Mouse (Mus musculus) limb, embryonic 10.5 days (tissue): ENCODE results near the gene Prr15l. TPM values are rescaled to one million over a fixed set of nuclear protein-coding genes. Genes with fewer than 3 reads are reported as not detected.

Experiments
- DNase-seq: peaks from one replicate; pipeline ENCODE4 v3.0.0-alpha.2; 2017; ENCODE audit warnings: low spot score
- H3K27ac ChIP-seq: fragments of 300-500 bp; sonication (generic); 2 replicates; pipeline ENCODE4 v1.5.1; 2016; ENCODE audit warnings: mild to moderate bottlenecking
- H3K27me3 ChIP-seq: fragments of 300-500 bp; sonication (generic); 2 replicates; pipeline ENCODE4 v1.6.1; 2016; ENCODE audit warnings: low read depth, mild to moderate bottlenecking; ENCODE audit not compliant: poor library complexity, severe bottlenecking
- H3K36me3 ChIP-seq: fragments of 300-500 bp; sonication (generic); 2 replicates; pipeline ENCODE4 v1.6.1; 2016; ENCODE audit warnings: mild to moderate bottlenecking, moderate library complexity
- H3K4me1 ChIP-seq: fragments of 300-500 bp; sonication (generic); 2 replicates; pipeline ENCODE4 v1.6.1; 2016
- H3K4me3 ChIP-seq: fragments of 300-500 bp; sonication (generic); 2 replicates; pipeline ENCODE4 v1.5.1; 2016; ENCODE audit warnings: mild to moderate bottlenecking, moderate library complexity
- H3K9me3 ChIP-seq: fragments of 300-500 bp; sonication (generic); replicated peaks from 2 replicates; pipeline ENCODE4 v1.6.1; 2016; ENCODE audit warnings: mild to moderate bottlenecking
- WGBS: fragments of 180-500 bp; shearing (Covaris S2); methylation state at CpG from one replicate; pipeline ENCODE4 v1.1.7; 2016; 5-methylcytosine and 5-hydroxymethylcytosine counted together
- polyA plus RNA-seq: library from polyadenylated mRNA; unstranded; fragments of >200 nt; fragmentation: Nextera tagmentation; extraction: Ambion mirVana; gene quantifications from 2 replicates; pipeline ENCODE4 v1.2.1, GENCODE M21; 2016

The Prr15l gene
- polyA plus RNA-seq, 1 experiment from 2014 or later = 0.71 TPM

DNA sequence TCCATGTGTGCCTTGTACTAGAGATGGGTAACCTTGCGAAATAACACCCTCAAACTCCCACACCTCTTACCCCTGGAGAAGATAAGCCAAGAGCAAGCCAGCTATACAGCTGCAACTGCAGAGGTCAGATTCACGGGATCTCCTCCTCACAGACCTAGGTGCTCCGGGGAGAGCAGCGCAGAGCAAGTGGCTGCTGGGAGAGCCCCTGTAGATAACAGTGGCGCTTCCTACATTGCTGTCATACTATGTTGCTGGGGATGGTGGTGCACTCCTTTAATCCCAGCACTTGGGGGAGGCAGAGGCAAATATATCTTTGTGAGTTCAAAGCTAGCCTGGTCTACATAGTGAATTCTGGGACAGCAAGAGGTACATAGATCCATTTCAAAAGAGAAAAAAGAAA lies 1.3 kb upstream of the Prr15l start:
- H3K4me1 ChIP-seq = peaks cover 18% of the 10 kb centered on the region
- no peak overlapping the region for H3K4me3 ChIP-seq
- H3K27me3 ChIP-seq = peaks cover 42% of the 10 kb centered on the region
- 78% methylated on average over 5 of the region's 5 CpGs for WGBS
- no peaks in the 10 kb centered on the region for H3K9me3 ChIP-seq
- H3K36me3 ChIP-seq = no peaks in the 10 kb centered on the region
- no peak overlapping the region for H3K27ac ChIP-seq
- no peak for DNase-seq

DNA sequence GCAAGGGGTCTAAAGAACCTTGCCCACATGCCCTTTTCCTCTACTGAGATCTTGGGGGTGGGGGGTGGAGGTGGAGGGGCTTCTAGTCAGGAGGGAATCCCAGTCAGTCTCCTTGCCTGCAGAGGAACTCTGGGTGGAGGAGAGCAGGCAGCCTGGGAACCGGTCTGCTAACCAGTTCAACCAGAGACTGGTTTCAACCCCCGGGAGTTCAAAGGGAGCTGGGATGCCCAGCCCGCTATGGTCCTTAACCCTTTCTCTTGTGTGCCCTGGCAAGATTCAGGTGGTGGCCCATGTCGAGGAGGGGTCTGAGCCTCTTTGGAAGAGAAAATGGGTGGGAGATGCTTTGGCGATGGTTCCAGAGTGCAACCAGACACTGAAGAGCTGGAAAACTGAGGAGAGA lies 787 bp downstream of the Prr15l start:
- Histone ChIP-seq H3K36me3 (no peaks in the 10 kb centered on the region), H3K27me3 (peaks cover 47% of the 10 kb centered on the region), H3K27ac (no peak overlapping the region), H3K4me3 (no peak overlapping the region), H3K9me3 (no peaks in the 10 kb centered on the region), H3K4me1 (peaks cover 23% of the 10 kb centered on the region)
- no peak for DNase-seq
- WGBS = 4% methylated on average over 5 of the region's 5 CpGs

DNA sequence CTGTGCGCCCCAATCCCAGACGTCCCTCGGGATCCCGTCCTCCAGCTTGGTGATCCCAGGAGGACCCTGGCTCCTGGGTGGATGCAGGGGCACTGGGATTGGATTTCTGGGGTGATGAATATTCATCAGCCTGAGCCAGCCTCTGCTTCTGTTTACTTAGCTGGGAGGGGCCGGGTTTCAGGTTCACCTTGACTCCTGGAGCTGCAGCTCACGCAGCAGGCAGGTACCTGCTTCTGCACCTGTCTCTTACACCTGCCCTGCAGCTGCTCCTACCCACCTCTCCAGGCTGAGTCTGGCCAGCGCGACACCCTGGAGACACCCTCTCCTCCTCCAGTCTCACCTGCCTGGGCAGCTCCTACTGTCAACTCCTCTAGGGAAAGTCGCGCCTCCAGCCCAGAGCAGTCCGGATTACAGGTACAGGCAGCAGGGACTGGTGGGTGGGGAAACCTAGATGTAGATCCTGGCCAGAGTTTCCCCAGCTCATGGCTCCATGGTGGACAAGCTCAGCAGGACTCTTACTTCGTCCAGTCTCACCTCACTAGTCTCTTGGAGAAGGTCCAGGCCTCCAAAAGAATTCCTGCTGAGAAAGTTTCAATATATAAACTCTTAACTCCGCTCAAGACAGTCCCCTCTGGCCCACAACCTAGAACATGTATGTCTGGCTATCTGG lies 1.3 kb downstream of the Prr15l start:
- no peak overlapping the region for H3K27ac ChIP-seq
- no peak for DNase-seq
- H3K36me3 ChIP-seq = no peaks in the 10 kb centered on the region
- WGBS = 13% methylated on average over 13 of the region's 13 CpGs
- peaks cover 47% of the 10 kb centered on the region for H3K27me3 ChIP-seq
- H3K4me3 ChIP-seq = no peak overlapping the region
- H3K4me1 ChIP-seq = peaks cover 23% of the 10 kb centered on the region
- no peaks in the 10 kb centered on the region for H3K9me3 ChIP-seq

DNA sequence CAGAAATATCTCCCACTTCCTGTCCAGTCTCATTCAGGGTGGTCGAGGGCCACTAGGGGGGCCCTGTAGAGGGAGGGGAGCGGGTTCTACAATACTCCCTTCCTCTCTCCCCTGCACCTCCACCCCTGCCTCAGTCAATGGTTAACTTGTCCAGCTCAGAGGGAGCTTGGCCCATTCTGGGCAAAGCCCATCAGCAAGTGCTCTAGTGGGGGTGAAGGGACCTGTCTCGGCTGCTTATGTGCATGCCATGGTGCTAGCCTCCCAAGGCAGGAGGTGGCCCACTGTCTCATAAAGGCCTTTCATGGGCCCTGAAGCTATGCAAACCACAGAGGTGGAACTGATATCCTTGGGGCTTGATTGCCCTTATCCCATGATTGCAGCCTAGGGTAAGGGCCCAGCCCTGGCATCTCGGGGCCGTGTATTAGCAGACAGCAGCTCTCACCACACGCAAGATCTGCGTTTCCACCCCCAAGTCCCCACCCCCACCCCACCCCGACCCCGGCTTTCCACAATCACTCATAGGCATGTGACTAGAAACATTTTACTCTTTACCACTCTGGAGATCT lies 1.9 kb downstream of the Prr15l start:
- Histone ChIP-seq H3K27me3 (peaks cover 47% of the 10 kb centered on the region), H3K4me1 (peaks cover 27% of the 10 kb centered on the region), H3K4me3 (0 out of 2 replicates have a peak overlapping the region, but pooled peaks have one; percentile 1), H3K36me3 (no peaks in the 10 kb centered on the region), H3K27ac (no peak overlapping the region), H3K9me3 (no peaks in the 10 kb centered on the region)
- DNase-seq = no peak
- 66% methylated on average over 9 of the region's 9 CpGs for WGBS

DNA sequence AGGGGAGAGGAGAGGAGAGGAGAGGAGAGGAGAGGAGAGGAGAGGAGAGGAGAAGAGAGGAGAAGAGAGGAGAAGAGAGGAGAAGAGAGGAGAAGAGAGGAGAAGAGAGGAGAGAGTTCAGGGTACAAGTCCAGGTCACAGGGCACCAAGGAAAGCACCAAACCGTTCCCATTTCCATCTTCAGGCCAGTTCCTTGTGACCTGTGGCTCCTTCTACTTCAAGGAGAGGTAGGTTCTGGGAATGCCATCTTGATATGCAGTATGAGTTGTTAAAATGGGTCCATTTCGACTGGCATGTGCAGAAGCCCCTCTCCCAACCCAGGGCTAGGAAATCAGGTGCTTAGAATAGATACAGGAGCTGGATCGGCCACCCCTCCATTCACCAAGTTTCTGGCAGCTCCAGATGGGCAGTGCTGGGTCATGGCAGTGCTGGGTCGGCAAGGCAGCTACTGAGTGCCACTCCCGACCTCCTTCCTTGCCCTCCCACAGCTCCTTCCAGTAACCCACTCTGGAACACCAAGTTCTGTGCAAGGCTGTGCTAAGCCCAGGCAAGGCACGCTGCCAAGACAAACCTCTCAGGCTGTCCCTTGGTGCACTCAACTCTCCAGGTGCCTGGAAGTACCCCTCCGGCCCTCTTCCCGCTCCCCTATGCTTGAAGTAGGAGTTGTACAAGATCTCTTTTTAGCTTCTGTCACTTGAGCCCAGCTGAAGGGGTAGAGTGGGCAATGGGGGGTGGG lies 3.6 kb downstream of the Prr15l start:
- no peaks in the 10 kb centered on the region for H3K36me3 ChIP-seq
- 69% methylated on average over 8 of the region's 8 CpGs for WGBS
- H3K4me1 ChIP-seq = peaks cover 32% of the 10 kb centered on the region
- peaks cover 47% of the 10 kb centered on the region for H3K27me3 ChIP-seq
- 0 out of 2 replicates have a peak overlapping the region, but pooled peaks have one; percentile 0 for H3K27ac ChIP-seq
- DNase-seq = no peak
- no peaks in the 10 kb centered on the region for H3K9me3 ChIP-seq
- no peak overlapping the region for H3K4me3 ChIP-seq

DNA sequence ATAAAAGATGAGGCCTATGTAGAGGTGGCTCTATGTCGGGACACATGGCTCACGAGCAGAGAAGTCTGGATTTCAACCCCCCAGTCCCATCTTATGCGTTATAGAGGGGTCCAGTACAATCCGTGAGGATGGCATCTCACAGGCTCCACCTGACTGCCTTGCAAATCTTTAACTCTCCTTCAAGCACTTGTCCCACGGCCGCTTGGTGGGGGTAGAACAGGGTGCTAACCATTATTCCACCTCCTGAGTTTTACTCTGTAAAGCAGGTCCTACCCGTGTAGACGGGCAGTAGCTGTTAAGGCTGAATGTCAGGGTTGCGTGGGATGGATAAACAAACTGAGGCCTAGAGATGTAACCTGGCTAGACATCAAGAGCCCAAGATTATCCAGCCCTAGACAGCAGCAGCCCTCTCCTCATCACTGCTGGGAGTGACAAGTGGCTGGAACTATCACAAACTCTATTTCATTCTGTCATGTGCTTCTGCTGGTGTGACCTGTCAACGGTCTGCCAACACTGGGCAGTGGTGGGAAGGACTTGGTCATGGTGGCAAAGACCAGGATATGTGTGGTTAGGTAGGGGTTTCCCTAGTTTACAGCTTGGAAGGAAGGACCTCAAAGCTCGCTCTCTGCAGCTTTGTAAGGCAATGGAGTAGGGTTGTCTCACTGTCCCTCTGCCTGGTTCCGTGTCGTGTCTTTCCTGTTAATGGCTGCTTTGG lies 5.8 kb downstream of the Prr15l start:
- WGBS = 92% methylated on average over 13 of the region's 13 CpGs
- H3K4me1 ChIP-seq = peaks cover 30% of the 10 kb centered on the region

DNA sequence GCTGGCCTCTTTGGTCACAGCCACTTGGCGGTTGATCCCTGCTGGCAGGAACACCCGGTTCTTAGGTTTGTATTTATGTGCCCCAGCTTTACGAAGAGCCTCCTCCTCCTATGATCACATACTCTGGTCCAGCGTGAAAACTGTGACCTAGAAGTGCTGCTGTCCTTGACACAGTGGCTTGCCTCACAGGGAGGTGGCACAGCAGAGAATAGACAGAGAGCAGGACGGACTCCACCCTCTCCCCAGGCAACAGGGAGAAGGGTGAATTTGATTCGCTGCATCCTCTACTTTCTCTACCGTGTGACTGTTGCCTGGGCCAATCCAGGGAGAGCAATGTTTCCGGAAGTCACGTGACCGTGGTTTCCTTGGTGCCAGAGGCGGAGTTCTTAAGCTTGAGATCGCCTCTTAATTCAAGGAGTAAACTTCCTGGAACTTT lies 7.0 kb downstream of the Prr15l start:
- 21% methylated on average over 12 of the region's 12 CpGs for WGBS
- peak overlapping the region; percentile 26 for H3K4me3 ChIP-seq
- H3K4me1 ChIP-seq = peaks cover 17% of the 10 kb centered on the region
- peak overlapping the region; percentile 69 for H3K27ac ChIP-seq
- H3K36me3 ChIP-seq = no peaks in the 10 kb centered on the region
- H3K27me3 ChIP-seq = peaks cover 19% of the 10 kb centered on the region
- H3K9me3 ChIP-seq = no peaks in the 10 kb centered on the region
- peak; percentile 64 for DNase-seq

More for the DNA sequence above, 5.8 kb downstream of the Prr15l start:
- no peak overlapping the region for H3K27ac ChIP-seq
- DNase-seq = no peak
- no peaks in the 10 kb centered on the region for H3K36me3 ChIP-seq
- peaks cover 31% of the 10 kb centered on the region for H3K27me3 ChIP-seq
- no peaks in the 10 kb centered on the region for H3K9me3 ChIP-seq
- no peak overlapping the region for H3K4me3 ChIP-seq

DNA sequence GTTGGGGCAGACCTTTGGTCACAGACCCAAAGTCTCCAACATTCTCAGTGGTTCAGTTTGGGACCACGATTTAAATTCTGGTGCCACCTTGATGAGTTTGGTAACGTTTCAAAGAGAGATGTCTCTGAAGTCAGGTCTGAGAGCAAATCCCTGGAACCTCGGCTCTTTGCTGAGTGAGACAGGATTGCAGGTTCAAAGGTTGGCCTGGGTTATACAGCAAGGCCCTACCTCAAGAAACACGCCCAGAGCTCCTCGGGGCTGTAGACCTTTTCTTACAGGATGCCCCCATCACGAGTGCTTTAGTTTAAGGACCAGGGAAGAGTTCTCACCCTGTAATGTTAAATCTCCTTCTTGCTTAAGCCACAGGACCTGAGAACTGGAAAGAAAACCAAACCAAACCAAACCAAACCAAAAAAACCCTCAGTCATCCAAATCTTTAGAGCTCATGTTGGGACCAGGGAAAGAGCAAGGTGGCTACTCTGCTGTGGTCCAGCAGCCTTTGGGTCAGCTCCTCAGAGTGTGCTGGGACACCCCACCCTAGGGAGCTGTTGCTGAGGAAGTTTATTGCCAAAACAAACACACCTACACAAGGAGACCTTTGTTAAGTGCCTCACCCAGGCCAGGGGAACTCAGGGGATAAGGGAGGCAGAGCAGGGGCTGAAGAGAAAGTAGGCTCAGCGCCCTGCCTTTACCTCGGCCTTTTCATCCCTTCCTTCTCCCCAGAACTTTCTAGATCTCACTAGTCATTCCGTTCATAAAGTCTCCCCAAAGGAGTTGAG lies 8.2 kb downstream of the Prr15l start:
- no peaks in the 10 kb centered on the region for H3K36me3 ChIP-seq

DNA sequence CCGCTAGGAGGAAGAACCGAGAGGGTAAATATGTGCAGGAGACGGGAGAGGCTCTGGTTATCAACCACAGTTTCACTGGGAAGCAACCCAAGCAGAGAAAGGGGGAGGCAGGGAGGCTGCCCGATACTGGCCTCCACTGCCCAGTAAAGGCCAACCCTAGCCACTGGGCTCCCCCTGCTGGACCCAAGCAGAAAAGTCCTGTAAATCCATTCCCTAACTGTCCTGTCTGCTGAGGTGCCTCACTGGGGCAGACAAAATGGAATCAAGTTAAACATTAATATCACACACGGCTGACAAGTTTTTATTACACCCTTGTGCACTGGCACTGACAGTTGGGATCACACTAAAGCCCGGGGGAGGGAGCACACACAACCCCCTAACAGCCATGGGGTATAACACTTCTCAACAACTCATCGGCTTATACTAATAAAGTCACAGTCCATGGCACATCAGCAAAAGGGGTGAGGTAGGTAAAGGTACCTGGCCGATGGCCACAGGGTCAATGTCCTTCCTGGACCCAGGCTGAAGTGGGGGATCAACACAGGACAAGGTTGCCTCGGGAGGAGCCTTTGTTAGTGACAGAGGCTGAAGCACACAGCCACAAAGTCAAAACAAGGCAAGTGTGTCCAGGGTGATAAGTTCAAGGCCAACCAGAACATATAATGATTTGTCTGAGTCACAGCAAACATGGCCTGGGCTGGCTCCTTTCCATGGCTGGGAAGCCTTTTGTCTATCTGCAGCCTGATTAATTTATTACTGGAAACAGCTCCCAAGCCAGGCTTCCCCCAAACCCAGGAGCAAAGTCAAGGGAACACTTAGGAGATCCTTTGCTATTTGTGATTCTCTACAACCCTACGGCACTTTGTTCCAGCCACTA lies 9.9 kb downstream of the Prr15l start:
- Histone ChIP-seq H3K4me1 (peaks cover 10% of the 10 kb centered on the region), H3K9me3 (no peaks in the 10 kb centered on the region), H3K27ac (peak overlapping the region; percentile 14; the same call in 1 of the 2 replicates), H3K27me3 (0 out of 2 replicates have a peak, but pooled peaks cover 6% of the 10 kb centered on the region), H3K4me3 (no peak overlapping the region), H3K36me3 (no peaks in the 10 kb centered on the region)
- peak; percentile 57 for DNase-seq
- WGBS = 65% methylated on average over 10 of the region's 10 CpGs

More for the DNA sequence above, 8.2 kb downstream of the Prr15l start:
- 87% methylated on average over 9 of the region's 9 CpGs for whole genome bisulfite sequencing
- no peak for DNase-seq
- no peak overlapping the region for H3K27ac ChIP-seq
- H3K4me3 ChIP-seq = no peak overlapping the region
- no peaks in the 10 kb centered on the region for H3K9me3 ChIP-seq
- H3K27me3 ChIP-seq = peaks cover 8% of the 10 kb centered on the region; the same call in 1 of the 2 replicates
- peaks cover 16% of the 10 kb centered on the region for H3K4me1 ChIP-seq

DNA sequence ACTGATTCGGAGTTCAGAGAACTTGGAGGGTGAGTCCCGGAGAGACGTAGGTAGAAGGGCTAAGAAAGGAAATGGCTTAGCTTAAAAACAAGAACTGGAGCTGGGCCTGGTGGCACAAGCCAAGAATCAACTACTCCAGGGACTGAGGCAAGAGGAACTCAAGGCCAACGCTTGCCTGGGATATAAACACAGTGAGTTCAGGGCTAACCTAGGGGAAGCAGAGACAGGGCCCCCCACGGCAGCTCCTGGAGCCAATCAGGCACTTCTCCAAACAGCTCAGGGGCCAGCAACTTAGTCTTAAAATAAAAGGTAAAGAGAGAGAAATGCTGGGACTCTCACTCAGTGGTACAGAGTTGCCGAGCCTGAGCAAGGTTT lies 10.5 kb downstream of the Prr15l start:
- no peak overlapping the region for H3K27ac ChIP-seq
- 90% methylated on average over 6 of the region's 6 CpGs for WGBS
- 0 out of 2 replicates have a peak, but pooled peaks cover 8% of the 10 kb centered on the region for H3K27me3 ChIP-seq
- DNase-seq = no peak
- H3K36me3 ChIP-seq = no peaks in the 10 kb centered on the region
- no peak overlapping the region for H3K4me3 ChIP-seq
- peaks cover 12% of the 10 kb centered on the region for H3K4me1 ChIP-seq
- H3K9me3 ChIP-seq = no peaks in the 10 kb centered on the region

DNA sequence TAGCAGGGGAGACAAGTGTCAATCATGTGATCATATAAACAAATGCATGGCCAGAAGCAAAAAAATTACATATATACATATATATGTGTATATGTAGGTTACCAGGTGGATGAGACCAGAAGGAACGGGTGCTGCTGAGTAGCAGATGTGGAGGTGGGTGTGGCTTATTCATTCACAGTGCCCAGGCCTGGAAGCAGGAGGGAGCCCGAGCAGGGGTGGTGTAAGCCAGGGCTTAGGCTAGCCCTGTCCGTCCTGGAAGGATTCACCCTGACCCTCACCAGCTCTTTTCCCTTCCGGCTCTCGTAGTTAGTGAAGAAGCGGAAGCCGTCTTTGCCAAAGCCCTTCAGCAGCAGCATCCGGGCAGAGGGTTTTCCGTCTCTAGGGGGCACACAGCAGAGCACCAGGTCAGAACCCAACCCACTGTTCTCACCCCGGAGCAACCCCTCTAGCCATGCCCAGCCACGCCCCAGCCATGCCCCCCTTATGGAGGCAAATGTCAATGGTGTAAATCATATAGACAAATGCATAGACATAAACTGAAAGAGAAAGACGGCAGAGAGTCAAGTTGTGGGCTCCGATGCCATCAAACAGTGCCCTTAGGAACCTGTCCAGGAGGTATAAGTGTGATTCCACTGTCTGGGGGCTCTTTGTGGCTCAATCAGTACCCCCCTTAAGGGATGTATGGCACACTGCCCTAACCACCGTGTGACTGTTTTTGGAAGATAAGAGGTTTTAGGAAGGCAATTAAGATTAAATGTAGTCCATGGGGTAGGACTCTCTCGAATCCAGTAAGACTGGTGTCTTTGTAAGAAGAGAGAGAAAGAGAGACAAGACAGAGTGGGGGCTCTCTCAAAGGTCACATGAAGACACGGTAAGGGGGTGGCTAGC lies 12.9 kb downstream of the Prr15l start:
- Histone ChIP-seq H3K4me1 (peaks cover 20% of the 10 kb centered on the region), H3K27ac (no peak overlapping the region), H3K36me3 (no peaks in the 10 kb centered on the region), H3K4me3 (no peak overlapping the region), H3K27me3 (peaks cover 13% of the 10 kb centered on the region; the same call in 1 of the 2 replicates), H3K9me3 (no peaks in the 10 kb centered on the region)
- no peak for DNase-seq
- WGBS = 77% methylated on average over 16 of the region's 16 CpGs
